Mouse (Mus musculus): ENCODE measurements around the gene Slc25a21. TPM values are rescaled to one million over a fixed set of nuclear protein-coding genes. Genes with fewer than 3 reads are reported as not detected.

Gene Slc25a21
- polyA plus RNA-seq, 1 experiment from 2014 or later = 5.3 TPM

- no peak overlapping the region for H3K4me3 ChIP-seq
- no peaks in the 10 kb centered on the region for H3K27me3 ChIP-seq (ENCODE audit: insufficient read depth, poor library complexity, severe bottlenecking)
- no peak overlapping the region for H3K27ac ChIP-seq
- 80% methylated on average over 2 of the region's 2 CpGs for WGBS
- H3K4me1 ChIP-seq = peaks cover 4% of the 10 kb centered on the region; the same call in 1 of the 2 replicates
- DNase-seq (ENCODE audit: low spot score) = no peak
- no peaks in the 10 kb centered on the region for H3K36me3 ChIP-seq
- no peaks in the 10 kb centered on the region for H3K9me3 ChIP-seq
These were observed 376.7 kb downstream of the Slc25a21 start for GRCm38 (mm10) chr12:56820604-56821003.

- no peaks in the 10 kb centered on the region for H3K27me3 ChIP-seq (ENCODE audit: insufficient read depth, poor library complexity, severe bottlenecking)
- H3K4me1 ChIP-seq = no peaks in the 10 kb centered on the region
- DNase-seq (ENCODE audit: low spot score) = no peak
- no peak overlapping the region for H3K27ac ChIP-seq
- H3K9me3 ChIP-seq = no peaks in the 10 kb centered on the region
- H3K4me3 ChIP-seq = no peak overlapping the region
- H3K36me3 ChIP-seq = no peaks in the 10 kb centered on the region
- 81% methylated on average over 2 of the region's 2 CpGs for WGBS
These were observed 389.8 kb downstream of the Slc25a21 start for GRCm38 (mm10) chr12:56807483-56807882.

- no peak for DNase-seq (ENCODE audit: low spot score)
- 87% methylated on average over 2 of the region's 2 CpGs for WGBS
- Histone ChIP-seq H3K36me3 (no peaks in the 10 kb centered on the region), H3K4me1 (no peaks in the 10 kb centered on the region), H3K9me3 (no peaks in the 10 kb centered on the region), H3K27me3 (ENCODE audit: insufficient read depth, poor library complexity, severe bottlenecking) (no peaks in the 10 kb centered on the region), H3K27ac (no peak overlapping the region), H3K4me3 (no peak overlapping the region)
These were observed 390.2 kb downstream of the Slc25a21 start for GRCm38 (mm10) chr12:56807078-56807477.

- Histone ChIP-seq H3K27ac (no peak overlapping the region), H3K4me3 (no peak overlapping the region), H3K27me3 (ENCODE audit: insufficient read depth, poor library complexity, severe bottlenecking) (no peaks in the 10 kb centered on the region), H3K4me1 (no peaks in the 10 kb centered on the region), H3K9me3 (no peaks in the 10 kb centered on the region), H3K36me3 (no peaks in the 10 kb centered on the region)
- 44% methylated on average over 3 of the region's 3 CpGs for WGBS
- DNase-seq (ENCODE audit: low spot score) = no peak
These were observed 392.8 kb downstream of the Slc25a21 start for GRCm38 (mm10) chr12:56804487-56804886.

- no peak overlapping the region for H3K4me3 ChIP-seq
- WGBS = 78% methylated on average over 6 of the region's 6 CpGs
- H3K36me3 ChIP-seq = no peaks in the 10 kb centered on the region
- H3K9me3 ChIP-seq = no peaks in the 10 kb centered on the region
- H3K27ac ChIP-seq = no peak overlapping the region
- DNase-seq (ENCODE audit: low spot score) = no peak
- H3K27me3 ChIP-seq (ENCODE audit: insufficient read depth, poor library complexity, severe bottlenecking) = no peaks in the 10 kb centered on the region
- no peaks in the 10 kb centered on the region for H3K4me1 ChIP-seq
These were observed 398.4 kb downstream of the Slc25a21 start for GRCm38 (mm10) chr12:56798641-56799415.

GRCm38 (mm10) chr12:56789236-56789635, 408.0 kb downstream of the Slc25a21 start:
- Histone ChIP-seq H3K27me3 (ENCODE audit: insufficient read depth, poor library complexity, severe bottlenecking) (no peaks in the 10 kb centered on the region), H3K36me3 (no peaks in the 10 kb centered on the region), H3K9me3 (no peaks in the 10 kb centered on the region), H3K27ac (no peak overlapping the region), H3K4me1 (no peaks in the 10 kb centered on the region), H3K4me3 (no peak overlapping the region)
- 70% methylated on average over 4 of the region's 4 CpGs for WGBS
- DNase-seq (ENCODE audit: low spot score) = no peak

GRCm38 (mm10) chr12:56785250-56785649, 412.0 kb downstream of the Slc25a21 start:
- Histone ChIP-seq H3K4me1 (no peaks in the 10 kb centered on the region), H3K27me3 (ENCODE audit: insufficient read depth, poor library complexity, severe bottlenecking) (no peaks in the 10 kb centered on the region), H3K36me3 (no peaks in the 10 kb centered on the region), H3K4me3 (no peak overlapping the region), H3K9me3 (no peaks in the 10 kb centered on the region), H3K27ac (no peak overlapping the region)
- 84% methylated on average over 1 of the region's 1 CpGs for WGBS
- DNase-seq (ENCODE audit: low spot score) = no peak

GRCm38 (mm10) chr12:56781196-56781595, 416.1 kb downstream of the Slc25a21 start:
- H3K4me1 ChIP-seq = no peaks in the 10 kb centered on the region
- 74% methylated on average over 5 of the region's 5 CpGs for WGBS
- H3K9me3 ChIP-seq = no peaks in the 10 kb centered on the region
- no peaks in the 10 kb centered on the region for H3K36me3 ChIP-seq
- no peaks in the 10 kb centered on the region for H3K27me3 ChIP-seq (ENCODE audit: insufficient read depth, poor library complexity, severe bottlenecking)
- H3K4me3 ChIP-seq = no peak overlapping the region
- DNase-seq (ENCODE audit: low spot score) = no peak
- H3K27ac ChIP-seq = no peak overlapping the region

- no peaks in the 10 kb centered on the region for H3K9me3 ChIP-seq
- 68% methylated on average over 3 of the region's 3 CpGs for WGBS
- no peaks in the 10 kb centered on the region for H3K4me1 ChIP-seq
- no peak overlapping the region for H3K27ac ChIP-seq
- no peak overlapping the region for H3K4me3 ChIP-seq
- no peaks in the 10 kb centered on the region for H3K36me3 ChIP-seq
- no peaks in the 10 kb centered on the region for H3K27me3 ChIP-seq (ENCODE audit: insufficient read depth, poor library complexity, severe bottlenecking)
- no peak for DNase-seq (ENCODE audit: low spot score)
These were observed 417.7 kb downstream of the Slc25a21 start for GRCm38 (mm10) chr12:56779621-56780020.

- DNase-seq (ENCODE audit: low spot score) = no peak
- 81% methylated on average over 6 of the region's 6 CpGs for WGBS
These were observed 423.3 kb downstream of the Slc25a21 start for GRCm38 (mm10) chr12:56773941-56774340.

GRCm38 (mm10) chr12:56769421-56769820, 427.9 kb downstream of the Slc25a21 start:
- no peaks in the 10 kb centered on the region for H3K9me3 ChIP-seq
- no peaks in the 10 kb centered on the region for H3K4me1 ChIP-seq
- WGBS = 79% methylated on average over 5 of the region's 5 CpGs
- no peak overlapping the region for H3K27ac ChIP-seq
- no peaks in the 10 kb centered on the region for H3K36me3 ChIP-seq
- no peak for DNase-seq (ENCODE audit: low spot score)
- H3K27me3 ChIP-seq (ENCODE audit: insufficient read depth, poor library complexity, severe bottlenecking) = no peaks in the 10 kb centered on the region
- no peak overlapping the region for H3K4me3 ChIP-seq

More at GRCm38 (mm10) chr12:56773941-56774340, 423.3 kb downstream of the Slc25a21 start:
- Histone ChIP-seq H3K27ac (no peak overlapping the region), H3K4me1 (no peaks in the 10 kb centered on the region), H3K4me3 (no peak overlapping the region), H3K27me3 (ENCODE audit: insufficient read depth, poor library complexity, severe bottlenecking) (no peaks in the 10 kb centered on the region), H3K36me3 (no peaks in the 10 kb centered on the region), H3K9me3 (no peaks in the 10 kb centered on the region)

- 72% methylated on average over 6 of the region's 6 CpGs for WGBS
- H3K27ac ChIP-seq = no peak overlapping the region
- H3K9me3 ChIP-seq = no peaks in the 10 kb centered on the region
- no peaks in the 10 kb centered on the region for H3K27me3 ChIP-seq (ENCODE audit: insufficient read depth, poor library complexity, severe bottlenecking)
- no peaks in the 10 kb centered on the region for H3K4me1 ChIP-seq
- no peaks in the 10 kb centered on the region for H3K36me3 ChIP-seq
- DNase-seq (ENCODE audit: low spot score) = no peak
- no peak overlapping the region for H3K4me3 ChIP-seq
These were observed 429.8 kb downstream of the Slc25a21 start for GRCm38 (mm10) chr12:56767474-56767873.

GRCm38 (mm10) chr12:56737104-56737503, 460.2 kb downstream of the Slc25a21 start:
- Histone ChIP-seq H3K4me3 (no peak overlapping the region), H3K27ac (no peak overlapping the region), H3K4me1 (no peaks in the 10 kb centered on the region), H3K36me3 (no peaks in the 10 kb centered on the region), H3K27me3 (ENCODE audit: insufficient read depth, poor library complexity, severe bottlenecking) (no peaks in the 10 kb centered on the region), H3K9me3 (no peaks in the 10 kb centered on the region)
- DNase-seq (ENCODE audit: low spot score) = no peak
- WGBS = 69% methylated on average over 4 of the region's 4 CpGs

- DNase-seq (ENCODE audit: low spot score) = no peak
- 51% methylated on average over 4 of the region's 4 CpGs for WGBS
- H3K27ac ChIP-seq = no peak overlapping the region
These were observed 469.6 kb downstream of the Slc25a21 start for GRCm38 (mm10) chr12:56727631-56728030.

More at GRCm38 (mm10) chr12:56727631-56728030, 469.6 kb downstream of the Slc25a21 start:
- Histone ChIP-seq H3K4me1 (no peaks in the 10 kb centered on the region), H3K36me3 (no peaks in the 10 kb centered on the region), H3K9me3 (no peaks in the 10 kb centered on the region), H3K4me3 (no peak overlapping the region), H3K27me3 (ENCODE audit: insufficient read depth, poor library complexity, severe bottlenecking) (no peaks in the 10 kb centered on the region)
